Mouse (Mus musculus): ENCODE measurements around the gene Olfr92.
A peak's percentile ranks its signal among the peaks of the same experiment; 100 is the strongest.
"Not testable (repeated sequence)": the region's sequence is repeated elsewhere in the genome, so short reads cannot be mapped to it uniquely, and the experiment has no call there.

Olfr92 gene

GRCm38 (mm10) chr17:37119988-37120387, at the start of gene Olfr92:
Gene Olfr92, minus strand, starts transcription at chr17:37120088.
- no peak for DNase-seq (ENCODE audit: low spot score)

DNA sequence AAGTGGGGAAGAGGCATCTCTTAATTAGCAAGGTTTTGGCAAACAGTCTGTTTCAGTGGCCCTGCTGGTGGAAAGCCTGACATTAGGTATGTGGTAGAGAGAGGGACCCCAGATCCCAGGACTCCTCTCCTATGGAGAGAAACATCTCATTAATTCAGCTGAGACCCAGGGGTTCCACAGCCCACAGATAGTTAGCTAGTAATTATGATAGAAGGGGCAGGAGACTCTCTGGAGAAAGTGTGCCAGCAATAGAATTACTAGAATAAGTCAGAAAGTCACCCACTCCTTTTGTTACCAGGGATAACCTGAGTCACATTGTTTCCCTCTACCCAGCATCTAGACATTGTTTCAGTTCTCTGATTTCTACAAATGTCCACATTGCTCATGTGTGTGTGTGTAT, 41.5 kb upstream of the Olfr92 start, which contains the start of gene Olfr93:
Gene Olfr93, minus strand, starts transcription at position 101 of the 400 bp plus-strand sequence.
- no peak for DNase-seq (ENCODE audit: low spot score)

GRCm38 (mm10) chr17:37131366-37131765, 11.5 kb upstream of the Olfr92 start:
- not testable (repeated sequence) for DNase-seq (ENCODE audit: low spot score)

DNA sequence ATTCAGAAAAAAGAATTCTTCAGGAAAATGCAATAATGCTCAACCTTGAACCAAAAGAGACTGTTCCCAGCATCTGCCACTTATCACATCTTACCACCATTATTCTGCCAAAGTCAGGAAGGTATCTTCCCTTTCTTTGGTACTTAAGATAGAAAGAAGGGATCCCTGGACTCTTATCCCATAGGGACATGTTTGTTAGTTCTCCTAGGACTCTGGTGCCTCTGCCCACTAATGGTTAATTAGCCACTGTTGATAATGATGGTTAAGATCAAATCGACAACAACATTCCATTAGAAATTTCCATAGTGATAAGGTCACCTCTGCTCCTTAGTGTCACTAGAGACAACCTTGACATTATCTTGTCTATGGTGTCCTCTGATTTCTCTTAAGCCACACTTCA, 21.7 kb downstream of the Olfr92 start, which contains the start of gene Olfr91:
Gene Olfr91, minus strand, starts transcription at position 101 of the 400 bp plus-strand sequence.
- no peak for DNase-seq (ENCODE audit: low spot score)

DNA sequence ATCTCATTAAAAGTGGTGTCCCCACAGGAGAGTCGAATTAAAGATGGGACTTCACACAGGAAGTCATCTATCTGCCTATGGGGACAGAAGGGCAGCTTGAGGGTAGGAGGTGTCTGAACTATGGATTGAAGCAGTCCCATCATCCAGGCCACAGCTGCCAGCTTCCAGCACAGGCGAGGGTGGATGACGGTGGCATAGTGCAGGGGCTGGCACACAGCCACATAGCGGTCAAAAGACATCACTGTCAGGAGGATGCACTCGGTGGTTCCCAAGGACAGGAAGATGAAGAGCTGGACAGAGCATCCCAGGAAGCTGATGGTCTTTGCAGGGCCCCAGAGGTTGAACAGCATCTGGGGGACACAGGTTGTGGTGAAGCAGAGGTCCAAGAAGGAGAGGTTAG, 26.6 kb downstream of the Olfr92 start:
- DNase-seq (ENCODE audit: low spot score), result no peak

- no peak for DNase-seq (ENCODE audit: low spot score)
Measured at GRCm38 (mm10) chr17:37092198-37092597, 27.7 kb downstream of the Olfr92 start.

DNA sequence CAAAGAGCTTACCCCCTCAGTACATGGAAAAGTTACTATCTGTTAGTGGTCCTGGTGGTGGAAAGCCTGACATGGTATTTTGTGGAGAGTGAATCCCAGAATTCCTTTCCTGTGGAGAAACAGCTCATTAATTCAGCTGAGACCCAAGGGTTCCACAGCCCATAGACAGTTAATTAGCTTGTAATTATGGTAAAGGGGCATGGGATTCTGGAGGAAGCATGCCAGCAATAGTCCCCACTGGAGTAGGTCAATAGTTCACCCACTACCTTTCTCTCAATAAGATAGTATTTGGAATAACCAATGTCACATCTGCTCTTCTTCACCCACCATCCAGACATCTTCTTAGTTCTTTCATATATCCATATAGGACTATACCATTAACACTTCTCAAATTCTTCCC, 31.5 kb downstream of the Olfr92 start, which contains the start of gene Olfr90:
Gene Olfr90, minus strand, starts transcription at position 101 of the 400 bp plus-strand sequence.
- no peak for DNase-seq (ENCODE audit: low spot score)

GRCm38 (mm10) chr17:37085545-37085944, 34.3 kb downstream of the Olfr92 start:
- DNase-seq (ENCODE audit: low spot score), result no peak

DNA sequence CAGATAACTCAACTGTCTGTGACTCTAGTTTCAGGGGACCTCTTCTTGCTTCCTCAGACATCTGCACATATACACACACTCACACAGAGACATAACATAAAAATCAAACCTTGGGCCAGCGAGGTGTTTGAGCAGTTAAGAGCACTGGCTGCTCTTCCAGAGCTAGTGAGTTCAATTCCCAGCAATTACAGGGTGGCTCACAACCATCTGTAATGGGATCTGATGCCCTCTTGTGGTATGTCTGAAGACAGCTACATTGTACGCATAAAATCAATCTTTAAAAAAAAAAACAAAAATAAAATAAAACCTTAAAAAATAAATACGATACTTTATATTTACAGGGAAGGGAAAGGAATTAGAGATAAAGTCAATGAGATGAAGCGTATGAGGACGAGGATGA, 35.3 kb downstream of the Olfr92 start:
- no peak for DNase-seq (ENCODE audit: low spot score)

- peak; percentile 13 for DNase-seq (ENCODE audit: low spot score)
Measured at GRCm38 (mm10) chr17:37083327-37083726, 36.6 kb downstream of the Olfr92 start.

GRCm38 (mm10) chr17:37081659-37082058, 38.2 kb downstream of the Olfr92 start:
- no peak for DNase-seq (ENCODE audit: low spot score)

DNA sequence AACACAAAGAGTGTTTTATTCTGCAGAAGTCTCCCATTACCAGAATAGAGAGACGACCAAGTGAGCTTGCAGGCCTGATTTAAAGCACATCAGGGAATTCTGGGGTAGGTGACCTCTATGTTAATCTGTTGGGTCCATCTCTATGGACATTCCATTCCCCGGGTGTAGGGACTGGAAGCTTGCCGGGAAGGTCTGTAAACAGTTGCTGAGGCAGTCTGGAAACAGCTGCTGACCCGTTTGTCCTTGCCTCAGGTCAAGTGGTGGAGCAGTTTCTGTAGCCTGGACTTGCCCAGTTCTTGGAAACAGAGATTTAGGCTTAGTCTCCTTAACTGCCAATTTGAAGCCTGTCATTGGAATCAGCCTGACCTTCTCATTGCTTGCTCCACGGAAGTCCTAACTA, 39.8 kb downstream of the Olfr92 start:
- DNase-seq (ENCODE audit: low spot score), result peak; percentile 22

GRCm38 (mm10) chr17:37078990-37079389, 40.9 kb downstream of the Olfr92 start:
- DNase-seq (ENCODE audit: low spot score), result no peak

DNA sequence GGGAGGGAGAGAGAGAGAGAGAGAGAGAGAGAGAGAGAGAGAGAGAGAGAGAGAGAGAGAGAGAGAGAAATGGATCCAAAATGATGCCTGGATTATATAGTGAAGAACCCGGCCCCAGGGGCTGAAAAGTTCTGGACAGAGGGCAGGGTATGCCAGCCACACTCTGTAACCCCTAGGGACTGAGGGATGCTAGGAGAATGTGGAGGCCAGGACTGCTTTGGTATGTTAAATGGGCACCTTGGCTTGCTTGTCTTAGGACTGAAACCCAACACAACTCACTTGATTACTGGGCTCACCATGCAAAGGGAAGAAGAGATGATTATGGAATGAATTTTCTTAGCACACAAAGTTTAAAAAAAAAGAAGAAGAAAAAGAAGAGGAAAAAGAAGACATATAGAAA, 41.7 kb downstream of the Olfr92 start:
- no peak for DNase-seq (ENCODE audit: low spot score)

DNA sequence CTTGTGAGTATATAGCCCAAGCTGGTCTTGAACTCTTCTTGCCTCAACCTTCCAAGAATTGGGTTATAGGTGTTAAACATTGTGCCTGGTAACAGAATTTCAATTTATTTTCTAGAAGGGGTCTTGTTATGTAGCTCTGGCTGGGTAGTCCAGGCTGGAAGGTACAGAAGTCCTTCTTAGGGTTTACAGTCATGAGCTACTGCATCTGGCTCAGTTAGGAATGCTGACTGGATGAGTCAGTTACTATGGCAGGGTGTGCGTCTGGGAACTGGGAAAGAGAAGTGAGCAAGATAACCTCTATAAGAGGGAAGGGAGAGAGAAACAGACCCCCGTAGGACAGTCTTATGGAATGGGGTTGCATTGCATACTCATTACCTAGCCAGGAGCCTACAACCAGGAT, 44.1 kb downstream of the Olfr92 start:
- DNase-seq (ENCODE audit: low spot score), result no peak

- no peak for DNase-seq (ENCODE audit: low spot score)
Measured at GRCm38 (mm10) chr17:37075181-37075580, 44.7 kb downstream of the Olfr92 start.

DNA sequence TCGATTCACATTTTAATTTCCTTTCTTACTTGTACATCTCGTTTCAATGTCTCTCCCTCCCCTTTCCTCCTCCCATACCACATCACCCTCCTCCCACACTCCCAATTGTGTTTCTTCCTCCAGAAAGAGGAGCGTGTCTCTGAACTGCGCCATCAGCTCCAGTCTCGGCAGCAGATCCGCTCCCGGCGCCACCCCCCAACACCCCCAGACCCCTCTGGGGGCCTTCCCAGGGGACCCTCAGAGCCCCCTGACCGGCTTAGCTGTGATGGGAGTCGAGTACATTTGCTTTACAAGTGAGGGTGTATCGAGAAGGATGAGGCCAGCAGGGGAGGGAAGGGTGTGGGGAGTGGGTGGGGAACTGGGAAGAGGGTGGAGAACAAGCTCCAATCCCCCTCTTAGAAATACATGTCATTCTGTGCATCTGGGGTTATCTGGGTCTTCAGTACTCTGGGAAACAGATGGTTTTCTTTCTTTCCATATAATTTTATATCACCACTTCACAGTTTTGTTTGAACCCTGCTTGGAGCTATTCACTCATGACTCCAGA, 47.1 kb downstream of the Olfr92 start:
- no peak for DNase-seq (ENCODE audit: low spot score)

DNA sequence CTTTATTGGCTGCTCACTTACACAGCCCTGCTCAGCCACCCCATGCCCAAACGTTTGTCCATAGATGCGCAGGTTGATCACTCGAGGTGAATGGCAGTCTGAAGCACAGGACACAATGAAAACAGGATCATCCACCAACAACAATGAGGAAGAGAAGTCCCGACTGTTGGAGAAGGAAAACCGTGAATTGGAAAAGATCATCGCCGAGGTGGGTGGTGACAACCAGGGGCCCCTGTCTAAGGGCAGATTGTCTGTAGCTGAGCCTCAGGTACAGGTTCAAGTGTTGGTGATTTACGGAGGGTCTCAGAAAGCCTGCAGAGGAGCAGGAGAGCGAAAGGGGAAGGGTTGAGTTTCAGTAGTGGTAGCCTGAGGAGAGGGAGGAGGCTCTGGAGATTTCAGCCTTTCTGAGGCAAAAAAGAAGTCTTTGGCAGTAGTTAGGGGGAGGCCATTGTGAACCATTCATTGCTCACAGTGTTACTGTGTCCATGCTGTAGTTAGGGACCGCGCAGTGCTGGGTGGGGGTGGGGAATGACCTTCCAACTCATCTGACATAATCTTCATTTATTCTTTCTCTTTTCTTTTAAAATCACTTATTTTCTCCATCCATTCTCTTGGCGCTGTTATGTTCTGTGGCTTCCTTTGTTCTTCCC, 47.7 kb downstream of the Olfr92 start:
- no peak for DNase-seq (ENCODE audit: low spot score)

DNA sequence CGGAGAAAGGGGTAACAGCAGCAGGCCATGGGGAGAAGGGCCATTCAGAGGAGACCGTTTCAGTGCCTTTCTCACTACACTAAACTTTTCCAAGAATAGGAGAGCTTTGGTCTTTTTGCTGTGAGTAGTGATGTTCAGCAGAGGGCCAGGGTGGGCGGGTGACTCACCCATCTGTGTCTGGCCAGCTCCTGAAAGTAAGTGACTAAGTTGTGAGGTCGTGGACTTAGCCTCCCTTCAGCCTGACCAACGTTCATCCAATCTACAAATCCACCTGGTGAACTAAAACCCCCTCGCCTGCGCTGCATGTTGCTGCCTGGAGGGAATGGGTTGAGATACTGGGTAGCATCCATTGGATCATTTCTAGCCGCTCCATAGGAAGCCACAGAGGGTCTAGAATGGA, 49.8 kb downstream of the Olfr92 start:
- no peak for DNase-seq (ENCODE audit: low spot score)

DNA sequence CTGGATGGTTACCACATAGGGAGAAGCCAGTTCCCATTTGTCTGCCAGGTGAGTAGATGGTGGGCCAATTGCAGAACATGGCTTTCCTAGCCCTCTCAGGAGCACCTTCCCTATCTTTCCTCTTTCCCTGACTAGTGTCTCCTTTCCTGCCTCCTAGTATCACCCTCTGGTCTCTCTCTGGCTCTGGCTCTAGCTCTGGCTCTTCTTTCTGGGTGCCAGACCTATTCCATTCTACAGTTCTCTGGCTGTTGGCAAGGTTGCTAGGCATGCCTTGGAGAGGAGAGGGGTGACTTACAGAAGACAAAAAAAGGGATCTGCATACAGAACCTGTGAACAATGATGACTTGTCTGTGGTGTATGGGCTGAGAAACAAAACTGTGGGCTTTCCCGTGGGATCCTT, 52.0 kb downstream of the Olfr92 start:
- no peak for DNase-seq (ENCODE audit: low spot score)

DNA sequence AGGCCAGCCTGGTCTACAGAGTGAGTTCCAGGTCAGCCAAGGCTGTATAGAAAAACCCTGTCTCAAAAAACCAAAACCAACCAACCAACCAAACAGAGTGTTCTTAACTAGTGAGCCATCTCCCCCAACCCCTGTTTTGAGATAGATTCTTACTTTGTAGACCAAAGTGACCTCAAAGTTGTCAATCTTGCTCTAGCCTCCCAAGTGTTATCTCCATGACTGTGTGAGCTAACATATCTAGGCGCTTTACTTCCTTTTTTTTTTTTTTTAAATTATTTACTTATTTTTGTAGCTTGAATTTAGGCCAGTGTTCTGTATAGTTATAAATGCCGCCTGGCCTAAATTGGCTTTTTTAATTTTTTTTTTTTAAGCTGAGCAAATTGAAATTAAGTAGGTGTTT, 53.9 kb downstream of the Olfr92 start:
- no peak for DNase-seq (ENCODE audit: low spot score)

DNA sequence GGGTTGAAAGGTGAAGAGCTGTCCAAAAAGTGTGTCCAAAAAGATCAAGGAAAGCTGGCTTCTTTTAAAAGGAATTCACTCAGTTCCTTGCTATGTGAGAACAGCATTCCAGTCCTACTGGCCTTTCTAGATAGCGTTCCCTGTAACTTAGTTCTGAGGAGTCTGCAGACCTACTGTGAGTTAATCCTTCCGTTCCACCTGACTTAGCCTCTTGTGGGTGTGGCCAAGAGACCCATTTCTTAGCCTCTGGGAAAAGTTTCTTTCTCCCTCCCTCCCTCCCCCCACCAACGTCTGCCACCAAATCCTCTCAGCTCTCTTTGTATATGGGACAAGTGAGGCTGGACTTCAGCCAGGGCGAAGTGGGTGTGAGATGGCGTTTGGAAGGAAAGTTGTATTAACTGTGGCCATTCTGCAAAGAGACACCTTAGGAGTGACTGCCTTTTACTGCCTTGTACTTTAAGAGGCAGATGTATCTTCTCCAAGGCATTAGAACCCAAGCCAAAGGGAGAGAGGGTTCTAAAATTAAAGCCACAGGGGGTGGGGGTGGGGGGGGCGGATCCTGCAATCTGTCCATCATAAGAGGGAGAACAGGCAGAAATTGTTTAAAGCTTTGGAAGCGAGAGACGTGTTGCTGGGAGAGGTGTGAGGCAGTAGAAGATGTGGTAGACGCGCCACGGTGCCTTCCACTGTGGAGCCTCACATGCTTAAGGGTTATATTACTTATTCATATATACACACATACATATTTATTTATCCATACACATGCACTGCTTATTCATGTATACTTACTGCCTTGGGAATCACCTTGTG, 56.0 kb downstream of the Olfr92 start:
- DNase-seq (ENCODE audit: low spot score), result no peak

DNA sequence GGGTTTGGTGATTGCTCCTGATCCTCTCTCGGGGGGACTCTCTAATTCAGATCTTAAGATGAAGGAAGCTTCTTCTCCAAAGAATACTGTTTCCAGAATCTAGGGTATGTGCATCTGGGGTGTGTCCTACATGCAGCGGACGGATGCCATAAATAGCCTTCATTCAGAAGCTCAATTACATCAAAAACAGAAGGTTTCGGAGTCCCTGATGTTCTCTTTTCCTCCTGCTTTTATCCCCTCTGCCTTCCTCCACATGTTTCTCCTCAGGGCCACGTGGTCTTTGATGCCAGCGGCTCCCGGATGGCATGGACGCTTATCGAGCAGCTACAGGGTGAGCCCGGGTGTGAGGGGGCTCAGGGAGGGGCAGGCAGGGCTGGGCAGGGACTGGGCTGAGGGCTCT, 56.8 kb downstream of the Olfr92 start:
- DNase-seq (ENCODE audit: low spot score), result no peak
